In the genomic region with DNA sequence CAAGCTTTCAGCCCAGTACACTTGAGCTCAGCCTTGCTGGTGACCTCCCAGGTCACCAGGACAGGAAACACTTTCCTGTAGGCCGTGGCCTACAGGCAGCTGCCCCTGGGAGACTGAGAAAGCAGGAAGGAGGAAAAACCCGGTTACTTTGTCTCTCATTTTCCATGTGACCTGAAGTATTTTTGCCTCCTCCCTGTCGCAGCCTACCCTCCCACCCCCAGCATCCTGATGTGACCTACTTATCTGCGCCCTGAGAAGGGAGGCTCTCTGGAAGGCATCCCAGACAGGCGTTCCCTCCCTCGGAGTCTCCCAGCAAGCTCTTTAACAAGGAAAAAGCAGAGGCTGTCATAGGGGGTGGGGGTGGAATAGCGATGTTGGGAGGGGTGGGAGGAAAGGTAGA, we compare ENCODE assay signal across 8 mouse cellular contexts. TPM values are rescaled to one million over a fixed set of nuclear protein-coding genes. Genes with fewer than 3 reads are reported as not detected.
DNase-seq lines count a peak whose midpoint lies in the region; ATAC-seq and TF ChIP-seq lines count a peak whose summit lies in the region.

No protein-coding gene starts in this region.

- no peak for TF ChIP-seq CTCF in left cerebral cortex, adult 2 months (IDR thresholded peaks at IDR 0.05)

- intact Hi-C loops in left cerebral cortex, adult 2 months (cut with DNase I): loop anchor here (2.0 kb wide), 3 partner anchors 50 to 70 kb away; a partner anchor contains a TSS

- H3K4me1 ChIP-seq in embryonic facial prominence, embryonic 14.5 days (ENCODE audit: control insufficient read depth, insufficient read depth, low read length): peaks cover 14% of the 10 kb centered on the region; the same call in 1 of the 2 replicates
- peaks cover 29 to 52% of the 10 kb centered on the region in 2 experiments for H3K4me1 ChIP-seq in heart, embryonic 14.5 days (ENCODE audit: control insufficient read depth in 2 of 2, insufficient read depth in 2 of 2, low read length in 2 of 2)

- ATAC-seq in embryonic facial prominence, embryonic 14.5 days (ENCODE audit: low read depth): no peak
- ATAC-seq in heart, embryonic 14.5 days (ENCODE audit: insufficient number of reproducible peaks, insufficient read depth, low FRiP score, low read depth): peak; percentile 65
- no peak for ATAC-seq in granulocyte monocyte progenitor cell, adult 5-6 weeks (replicated peaks; ENCODE audit: poor library complexity, severe bottlenecking)

- H3K9ac ChIP-seq in embryonic facial prominence, embryonic 14.5 days (ENCODE audit: low read depth, low read length): no peak overlapping the region
- no peak overlapping the region for H3K9ac ChIP-seq in heart, embryonic 14.5 days (ENCODE audit: low read length)

- no peaks in the 10 kb centered on the region for H3K9me3 ChIP-seq in embryonic facial prominence, embryonic 14.5 days (ENCODE audit: control insufficient read depth, low read length)
- H3K9me3 ChIP-seq in heart, embryonic 14.5 days (ENCODE audit: control insufficient read depth, low read length): no peaks in the 10 kb centered on the region

- DNase-seq in 3T3-L1 (ENCODE audit: low read depth, low spot score): peak; percentile 47
- DNase-seq in MN1 (ENCODE audit: low spot score): peak; percentile 53
- DNase-seq in embryonic facial prominence, embryonic 14.5 days (ENCODE audit: low spot score): peak; percentile 79
- DNase-seq in left cerebral cortex, adult 2 months (ENCODE audit: extremely low spot score in 1 of 2, low spot score in 2 of 2): peak; percentile 74 to 79
- DNase-seq in retina, adult 2 months (ENCODE audit: low read depth, low spot score): peak; percentile 15
- no peak for DNase-seq in thymus, postnatal 4 days

- H3K4me3 ChIP-seq in embryonic facial prominence, embryonic 14.5 days (ENCODE audit: low read depth, low read length): no peak overlapping the region
- H3K4me3 ChIP-seq in heart, embryonic 14.5 days (ENCODE audit: control insufficient read depth in 1 of 2, insufficient read depth in 1 of 2, low read depth in 1 of 2, low read length in 2 of 2): no peak overlapping the region
- no peak overlapping the region for H3K4me3 ChIP-seq in left cerebral cortex, adult 2 months

- no peaks in the 10 kb centered on the region for H3K36me3 ChIP-seq in embryonic facial prominence, embryonic 14.5 days (ENCODE audit: control insufficient read depth, insufficient read depth, low read length)
- no peaks in the 10 kb centered on the region for H3K36me3 ChIP-seq in heart, embryonic 14.5 days (ENCODE audit: control insufficient read depth, insufficient read depth, low read length)

- H3K4me2 ChIP-seq in embryonic facial prominence, embryonic 14.5 days (ENCODE audit: low read depth, low read length): no peak overlapping the region
- no peak overlapping the region for H3K4me2 ChIP-seq in heart, embryonic 14.5 days (ENCODE audit: low read length)

- WGBS in embryonic facial prominence, embryonic 14.5 days: 8% methylated on average over 6 of the region's 7 CpGs
- 8% methylated on average over 7 of the region's 7 CpGs for WGBS in heart, embryonic 14.5 days

- no peak overlapping the region for H3K27ac ChIP-seq in embryonic facial prominence, embryonic 14.5 days (replicated peaks; ENCODE audit: low read depth, low read length)
- H3K27ac ChIP-seq in heart, embryonic 14.5 days (replicated peaks in 1 of 2; ENCODE audit: control insufficient read depth in 1 of 2, insufficient read depth in 1 of 2, low read depth in 2 of 2, low read length in 2 of 2): peak overlapping the region; percentile 72 to 78
- peak overlapping the region; percentile 85 for H3K27ac ChIP-seq in left cerebral cortex, adult 2 months

- no peaks in the 10 kb centered on the region for H3K27me3 ChIP-seq in embryonic facial prominence, embryonic 14.5 days (replicated peaks; ENCODE audit: control insufficient read depth, insufficient read depth, low read length)
- H3K27me3 ChIP-seq in heart, embryonic 14.5 days (ENCODE audit: control insufficient read depth, insufficient read depth, low read length): no peaks in the 10 kb centered on the region

RNA-seq across cellular contexts. Expression of a gene that starts 16.0 kb away (rescaled TPM):
- polyA plus RNA-seq in embryonic facial prominence, embryonic 14.5 days (2014; fragmentation: Nextera tagmentation; extraction: Ambion mirVana): 0.61 and 0.69 TPM in 2 replicates
- not detected in 2 replicates for polyA plus RNA-seq in heart, embryonic 14.5 days (2014; fragmentation: Nextera tagmentation; extraction: Ambion mirVana)
- total RNA-seq in left cerebral cortex, adult 2 months (2021): 1 to 10 TPM in 1 of 2 experiments, under 1 TPM in 1; 0.56 to 1.3 TPM
- total RNA-seq in granulocyte monocyte progenitor cell, adult 5-6 weeks (2014; fragmentation: Nextera tagmentation): not detected in 2 replicates
- not detected in 2 replicates for total RNA-seq in granulocyte monocyte progenitor cell, adult 5-6 weeks (2017)
